Mouse (Mus musculus) monocyte, adult 5-6 weeks (primary cell): Measurements from ENCODE around the gene B3gnt2. TPM values are rescaled to one million over a fixed set of nuclear protein-coding genes. Genes with fewer than 3 reads are reported as not detected.

Source experiments
- ATAC-seq: fragments of 153-309, 156-312 bp; replicated peaks from 2 replicates; pipeline ENCODE4 v1.8.0; 2017; ENCODE audit warnings: mild to moderate bottlenecking; ENCODE audit not compliant: low TSS enrichment, insufficient number of reproducible peaks, severe bottlenecking, poor library complexity, low FRiP score
- total RNA-seq: library from RNA; stranded (forward); fragments of 200-1000, 200-491, 200-594 nt; gene quantifications from 3 replicates; pipeline ENCODE4 v1.2.3, GENCODE M21; 2017

Gene B3gnt2
- 3.6 to 30.4 TPM (median 8.5 TPM) in 3 replicates for total RNA-seq

DNA sequence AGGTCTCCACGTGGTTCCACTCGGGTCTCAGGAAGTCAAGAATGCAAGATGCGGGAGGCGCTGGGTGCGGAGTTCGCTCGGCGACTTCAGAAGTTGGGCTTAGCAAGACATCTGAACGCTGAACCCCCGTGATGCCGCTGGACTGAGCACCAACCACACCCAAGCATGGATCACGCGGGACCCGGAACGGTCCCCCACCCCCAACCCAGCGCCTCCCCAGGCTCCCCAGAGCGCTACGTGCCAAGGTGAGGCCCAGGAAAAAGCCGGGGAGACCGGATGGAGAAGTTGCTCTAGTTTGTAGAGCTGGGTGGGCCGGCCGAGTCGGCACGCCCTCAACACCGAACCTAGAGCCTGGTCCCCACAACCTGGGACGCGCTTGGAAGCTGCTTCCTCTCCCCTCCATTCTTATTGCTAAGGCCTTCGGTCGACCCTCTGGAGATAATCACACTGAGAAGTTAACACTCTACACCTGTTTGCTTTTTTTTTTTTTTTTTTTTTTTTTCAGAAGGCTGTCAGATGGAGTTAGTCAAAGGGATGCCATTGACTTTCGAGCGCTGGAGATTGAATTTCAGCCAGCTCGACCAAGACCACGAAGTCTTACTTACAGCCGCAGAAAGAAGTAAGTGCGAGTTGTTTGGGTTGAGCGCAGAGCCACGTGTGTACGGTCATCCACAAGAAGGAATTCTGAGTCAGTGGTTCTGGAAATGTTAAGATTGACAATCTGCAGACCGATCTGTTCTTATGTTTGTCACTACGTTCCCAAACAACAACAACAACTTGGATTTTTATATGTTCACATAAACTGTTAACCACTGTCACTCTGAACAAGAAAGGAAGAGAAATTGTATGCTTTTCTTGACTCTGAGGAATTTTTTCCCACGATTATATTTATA lies at the start of gene B3gnt2:
B3gnt2 (minus strand) TSS at position 627 of the 893 bp plus-strand sequence.
- 0 out of 2 replicates have a peak, but pooled peaks have one; percentile 1 for ATAC-seq

GRCm38 (mm10) chr11:22906453-22906865 lies 45.7 kb upstream of the B3gnt2 start:
- no peak for ATAC-seq

GRCm38 (mm10) chr11:22902923-22903322 lies 42.2 kb upstream of the B3gnt2 start:
- ATAC-seq = no peak

DNA sequence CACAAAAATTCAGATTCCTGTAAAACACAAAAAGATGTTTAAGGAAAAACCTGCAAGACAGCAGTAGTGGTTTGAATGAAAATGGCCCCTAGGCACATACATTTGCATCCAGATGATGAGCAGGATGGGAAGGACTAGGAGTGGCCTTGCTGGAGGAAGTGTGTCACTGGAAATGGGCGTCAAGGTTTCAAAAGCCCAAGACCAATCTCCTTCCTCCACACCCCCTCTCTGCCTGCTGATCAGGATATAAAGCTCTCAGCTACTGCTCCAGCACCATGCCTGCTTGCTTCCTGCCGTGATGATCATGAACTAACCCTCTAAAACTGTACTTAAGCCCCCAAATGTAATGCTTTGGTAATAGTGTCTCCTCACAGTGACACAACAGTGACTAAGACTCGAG lies 39.3 kb upstream of the B3gnt2 start:
- no peak for ATAC-seq

GRCm38 (mm10) chr11:22897642-22898041 lies 36.9 kb upstream of the B3gnt2 start:
- no peak for ATAC-seq

DNA sequence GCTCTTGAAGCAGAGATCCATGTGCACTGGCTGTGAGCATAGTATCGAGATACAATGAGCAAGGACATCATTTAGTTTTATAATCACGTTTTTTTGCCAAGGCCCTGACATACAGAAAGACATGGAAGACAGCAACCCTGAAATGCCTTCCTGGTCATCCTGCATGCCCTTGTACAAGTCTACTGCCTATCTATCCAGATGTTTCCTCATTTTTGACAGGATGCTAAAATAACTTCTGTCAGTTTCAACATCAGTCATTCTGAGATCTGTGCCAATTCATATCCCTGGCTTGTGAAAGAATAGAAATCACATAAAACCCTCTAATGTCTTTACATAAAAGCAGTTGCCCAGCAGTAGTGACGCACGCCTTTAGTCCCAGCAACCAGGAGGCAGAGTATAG lies 36.4 kb upstream of the B3gnt2 start:
- no peak for ATAC-seq

DNA sequence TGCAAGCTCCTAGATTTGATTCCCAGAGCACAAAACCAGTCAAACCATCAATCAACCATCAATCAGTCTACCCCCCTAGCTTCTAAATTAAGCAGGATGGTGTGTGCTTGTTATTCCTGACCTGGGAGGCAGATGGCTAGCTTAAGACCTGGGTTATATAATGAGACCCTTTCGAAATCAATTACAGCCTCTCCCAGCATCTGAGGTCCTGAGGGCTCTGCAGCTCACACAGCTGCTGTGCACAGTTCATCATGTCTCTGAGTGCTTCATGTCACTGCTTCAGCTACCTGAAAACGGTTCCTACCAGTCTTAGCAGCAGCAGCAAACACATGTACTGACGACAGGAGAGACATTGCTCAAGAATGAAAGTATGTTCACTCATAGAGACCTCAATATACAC lies 32.3 kb upstream of the B3gnt2 start:
- no peak for ATAC-seq

DNA sequence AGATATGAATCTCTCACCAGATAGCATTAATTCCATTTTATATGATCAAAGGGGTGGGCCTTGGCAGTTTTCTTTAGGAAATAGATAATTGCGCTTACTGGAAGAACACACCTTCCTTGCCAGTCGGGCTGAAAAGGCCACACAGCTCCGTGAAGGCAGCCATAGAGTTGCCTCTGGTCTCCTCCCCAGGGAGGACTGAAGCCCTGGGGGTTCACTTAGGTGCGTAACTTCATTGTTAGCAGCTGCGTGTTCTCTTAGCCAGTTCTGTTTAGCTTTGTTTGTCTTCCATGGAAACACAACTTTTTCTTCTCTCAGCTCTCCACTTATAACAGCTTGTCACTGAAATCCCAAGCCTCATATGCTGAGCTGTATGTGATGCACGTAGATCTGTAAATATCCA lies 31.7 kb upstream of the B3gnt2 start:
- no peak for ATAC-seq

- no peak for ATAC-seq
Observed at GRCm38 (mm10) chr11:22891876-22892275, 31.1 kb upstream of the B3gnt2 start.

- no peak for ATAC-seq
Observed at GRCm38 (mm10) chr11:22891242-22891641, 30.5 kb upstream of the B3gnt2 start.

GRCm38 (mm10) chr11:22889224-22889623 lies 28.5 kb upstream of the B3gnt2 start:
- no peak for ATAC-seq

GRCm38 (mm10) chr11:22886991-22887390 lies 26.2 kb upstream of the B3gnt2 start:
- no peak for ATAC-seq

- ATAC-seq = no peak
Observed at GRCm38 (mm10) chr11:22885350-22885749, 24.6 kb upstream of the B3gnt2 start.

- no peak for ATAC-seq
Observed at GRCm38 (mm10) chr11:22883676-22884075, 22.9 kb upstream of the B3gnt2 start.

DNA sequence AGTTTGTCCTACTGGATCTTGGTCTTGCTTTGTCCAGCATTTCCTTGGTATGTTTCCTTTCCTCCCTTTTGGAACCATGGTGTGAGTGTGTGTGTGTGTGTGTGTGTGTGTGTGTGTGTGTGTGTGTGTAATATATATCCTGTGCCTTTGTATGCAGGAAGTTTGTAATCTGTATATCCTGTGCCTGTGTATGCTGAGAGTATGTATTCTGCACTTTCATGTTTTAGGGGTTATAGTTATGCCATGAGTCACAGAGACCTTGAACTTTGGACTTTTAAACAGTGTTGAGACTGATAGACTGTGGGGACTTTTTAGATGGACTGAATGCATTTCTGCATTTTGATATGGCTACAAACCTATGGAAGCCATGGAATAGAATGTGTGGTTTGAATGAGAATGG lies 22.2 kb upstream of the B3gnt2 start:
- ATAC-seq = no peak

DNA sequence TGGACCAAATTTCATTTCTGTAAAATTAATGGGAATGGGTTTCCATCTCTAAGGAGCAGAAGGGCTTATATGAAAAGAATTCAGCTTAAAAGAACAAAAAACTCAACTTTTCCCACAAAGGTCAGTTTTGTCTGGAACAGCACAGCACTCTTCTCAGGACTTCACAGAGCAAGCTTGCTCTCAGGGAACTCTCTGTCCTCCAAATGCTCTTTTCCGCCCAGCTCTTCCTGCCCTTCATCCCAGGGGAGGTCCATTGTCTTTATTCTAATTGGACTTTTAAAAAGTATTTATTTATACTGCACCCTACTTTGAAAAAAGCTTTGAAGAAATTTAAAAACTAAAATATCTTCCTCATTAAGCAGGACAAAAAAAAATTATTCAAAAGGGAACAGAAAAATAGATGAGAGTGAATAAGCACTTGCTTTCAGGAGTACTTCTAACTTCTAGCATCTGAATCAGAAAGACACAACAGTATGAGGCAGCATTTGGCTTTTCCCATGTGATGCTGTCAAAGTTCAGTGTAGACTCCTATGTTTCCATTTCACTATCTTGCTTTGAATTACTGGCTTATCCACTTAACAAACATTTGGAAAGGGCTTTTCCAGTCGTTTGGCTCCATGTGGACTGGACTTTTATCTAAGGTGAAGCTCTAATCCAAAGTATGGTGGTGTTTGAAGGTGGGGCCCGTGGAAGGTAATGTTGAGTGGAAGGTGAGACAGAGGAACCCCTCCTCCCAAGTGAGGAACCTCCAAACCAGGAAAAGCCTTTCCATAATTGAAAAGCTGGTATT lies 19.8 kb upstream of the B3gnt2 start:
- no peak for ATAC-seq

- ATAC-seq = no peak
Observed at GRCm38 (mm10) chr11:22879645-22880044, 18.9 kb upstream of the B3gnt2 start.

DNA sequence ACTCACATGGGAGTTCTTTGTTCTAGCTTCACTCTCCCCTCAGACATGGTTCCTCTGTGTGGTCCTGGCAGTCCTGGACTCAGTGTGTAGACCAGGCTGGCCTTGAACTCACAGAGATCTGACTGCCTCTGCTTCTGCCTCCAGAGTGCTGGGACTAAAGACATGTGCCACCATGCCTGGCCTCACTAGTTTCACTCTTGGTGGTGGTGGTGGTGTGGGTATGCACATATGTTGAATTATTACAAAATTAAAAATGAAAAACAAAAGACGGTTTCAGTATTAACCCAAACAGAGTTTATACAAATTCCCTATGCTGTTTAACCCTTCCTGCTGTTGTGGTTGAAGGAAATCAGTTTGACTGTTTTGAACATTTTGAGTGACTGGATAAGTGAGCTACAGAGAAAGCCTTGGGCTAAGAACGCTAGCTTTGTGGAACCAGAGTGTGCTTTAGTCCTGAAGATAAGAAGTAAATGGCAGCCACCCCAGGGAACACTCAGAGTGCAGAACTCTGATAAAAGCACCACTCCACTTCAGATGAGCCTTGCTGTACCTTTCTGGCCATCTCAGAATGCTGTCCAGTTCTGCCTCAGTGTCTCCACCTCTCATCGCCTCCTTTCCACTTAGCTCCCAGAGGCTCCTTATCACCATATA lies 16.0 kb upstream of the B3gnt2 start:
- ATAC-seq = no peak

GRCm38 (mm10) chr11:22875279-22875678 lies 14.5 kb upstream of the B3gnt2 start:
- no peak for ATAC-seq
